Mouse (Mus musculus) megakaryocyte, embryonic 14.5 days (primary cell): ENCODE results near the gene Ankrd13b.

ENCODE experiments used
- FLI1 ChIP-seq: IDR thresholded peaks from 2 replicates; pipeline ENCODE4 v1.6.1; 2012; ENCODE audit warnings: low read length, inconsistent platforms, mixed read lengths
- GATA1 ChIP-seq: IDR thresholded peaks from 3 replicates; pipeline ENCODE4 v1.6.1; 2012; ENCODE audit warnings: mixed read lengths, low read length, inconsistent platforms, borderline replicate concordance

DNA sequence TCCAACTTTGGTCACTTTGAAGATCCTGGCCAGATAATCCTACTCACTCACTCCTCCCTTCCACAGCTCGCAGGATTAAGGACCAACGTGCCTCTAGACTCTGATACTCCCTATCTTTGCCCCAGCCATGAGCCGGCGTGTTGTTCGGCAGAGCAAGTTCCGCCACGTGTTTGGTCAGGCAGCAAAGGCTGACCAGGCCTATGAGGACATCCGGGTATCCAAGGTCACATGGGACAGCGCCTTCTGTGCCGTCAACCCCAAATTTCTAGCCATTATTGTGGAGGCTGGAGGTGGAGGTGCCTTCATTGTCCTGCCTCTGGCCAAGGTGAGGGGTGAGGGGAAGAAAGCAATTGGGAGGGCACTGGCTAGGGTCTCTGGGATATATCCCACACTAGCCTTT lies 25.7 kb downstream of the Ankrd13b start:
- TF ChIP-seq GATA1 (no peak), FLI1 (no peak)
